Mouse (Mus musculus) stomach, embryonic 16.5 days (tissue): Measurements from ENCODE around the gene Sox1. TPM values are rescaled to one million over a fixed set of nuclear protein-coding genes. Genes with fewer than 3 reads are reported as not detected.

ENCODE experiments used
- ATAC-seq: fragments of 200-750 bp; cut with Nextera tagmentation; 2 replicates; pipeline ENCODE4 v1.8.0; 2017; ENCODE audit warnings: moderate number of reproducible peaks, moderate TSS enrichment; ENCODE audit not compliant: insufficient read depth, low FRiP score
- H3K27ac ChIP-seq: fragments of 300-500 bp; sonication (generic); 2 replicates; pipeline ENCODE4 v1.5.1; 2014; ENCODE audit warnings: low read length
- H3K27me3 ChIP-seq: fragments of 300-500 bp; sonication (generic); 2 replicates; pipeline ENCODE4 v1.6.1; 2014; ENCODE audit warnings: low read length, control low read depth, mixed read lengths; ENCODE audit not compliant: control insufficient read depth, insufficient read depth
- H3K36me3 ChIP-seq: fragments of 300-500 bp; sonication (generic); 2 replicates; pipeline ENCODE4 v1.6.1; 2014; ENCODE audit warnings: low read length; ENCODE audit not compliant: control insufficient read depth, insufficient read depth
- H3K4me1 ChIP-seq: fragments of 300-500 bp; sonication (generic); 2 replicates; pipeline ENCODE4 v1.6.1; 2014; ENCODE audit warnings: low read length, control low read depth, mixed read lengths; ENCODE audit not compliant: control insufficient read depth, insufficient read depth
- H3K4me2 ChIP-seq: fragments of 300-500 bp; sonication (generic); 2 replicates; pipeline ENCODE4 v1.6.1; 2014; ENCODE audit warnings: low read depth, low read length, mixed read lengths
- H3K4me3 ChIP-seq: fragments of 300-500 bp; sonication (generic); replicated peaks from 2 replicates; pipeline ENCODE4 v1.5.1; 2014; ENCODE audit warnings: mild to moderate bottlenecking, low read length
- H3K9ac ChIP-seq: fragments of 300-500 bp; sonication (generic); 2 replicates; pipeline ENCODE4 v1.6.1; 2014; ENCODE audit warnings: low read length
- H3K9me3 ChIP-seq: fragments of 300-500 bp; sonication (generic); replicated peaks from 2 replicates; pipeline ENCODE4 v1.6.1; 2016; ENCODE audit warnings: low read length, control low read depth; ENCODE audit not compliant: control insufficient read depth
- WGBS: fragments of 180-500 bp; shearing (Covaris S2); extraction: QIAGEN DNeasy Blood & Tissue Kit; methylation state at CpG from one replicate; pipeline ENCODE4 v1.1.7; 2014; 5-methylcytosine and 5-hydroxymethylcytosine counted together
- polyA plus RNA-seq: library from polyadenylated mRNA; unstranded; fragments of >200 nt; fragmentation: Nextera tagmentation; extraction: Ambion mirVana; gene quantifications from 2 replicates; pipeline ENCODE4 v1.2.1, GENCODE M21; 2015

Sox1 gene
- polyA plus RNA-seq, 1 experiment from 2014 or later, result not detected

GRCm38 (mm10) chr8:12430173-12430899, 35.2 kb downstream of the Sox1 start:
- Histone ChIP-seq H3K9me3 (no peaks in the 10 kb centered on the region), H3K4me3 (no peak overlapping the region), H3K27me3 (peaks cover 76% of the 10 kb centered on the region), H3K4me1 (no peaks in the 10 kb centered on the region; the same call in 1 of the 2 replicates), H3K27ac (no peak overlapping the region), H3K4me2 (no peak overlapping the region; the same call in 1 of the 2 replicates), H3K36me3 (no peaks in the 10 kb centered on the region), H3K9ac (no peak overlapping the region)
- no peak for ATAC-seq
- WGBS, result 1% methylated on average over 46 of the region's 46 CpGs

GRCm38 (mm10) chr8:12430900-12431737, 36.0 kb downstream of the Sox1 start:
- H3K36me3 ChIP-seq, result no peaks in the 10 kb centered on the region
- peaks cover 71% of the 10 kb centered on the region for H3K27me3 ChIP-seq
- H3K27ac ChIP-seq, result no peak overlapping the region
- ATAC-seq, result no peak
- peak overlapping the region; percentile 28; the same call in 1 of the 2 replicates for H3K4me2 ChIP-seq
- no peak overlapping the region for H3K9ac ChIP-seq
- H3K4me1 ChIP-seq, result no peaks in the 10 kb centered on the region; the same call in 1 of the 2 replicates
- H3K4me3 ChIP-seq, result 0 out of 2 replicates have a peak overlapping the region, but pooled peaks have one; percentile 19
- no peaks in the 10 kb centered on the region for H3K9me3 ChIP-seq
- WGBS, result 3% methylated on average over 51 of the region's 51 CpGs

- 43% methylated on average over 6 of the region's 6 CpGs for WGBS
- no peak for ATAC-seq
- Histone ChIP-seq H3K27me3 (peaks cover 66% of the 10 kb centered on the region), H3K9ac (no peak overlapping the region), H3K4me3 (no peak overlapping the region), H3K4me2 (no peak overlapping the region), H3K27ac (no peak overlapping the region), H3K9me3 (no peaks in the 10 kb centered on the region), H3K36me3 (no peaks in the 10 kb centered on the region), H3K4me1 (no peaks in the 10 kb centered on the region; the same call in 1 of the 2 replicates)
Observed at GRCm38 (mm10) chr8:12431738-12432055, 36.6 kb downstream of the Sox1 start.

- Histone ChIP-seq H3K27ac (no peak overlapping the region), H3K27me3 (peaks cover 57% of the 10 kb centered on the region), H3K4me1 (no peaks in the 10 kb centered on the region; the same call in 1 of the 2 replicates), H3K36me3 (no peaks in the 10 kb centered on the region), H3K4me2 (no peak overlapping the region), H3K9me3 (no peaks in the 10 kb centered on the region), H3K4me3 (no peak overlapping the region), H3K9ac (no peak overlapping the region)
- 62% methylated on average over 7 of the region's 7 CpGs for WGBS
- ATAC-seq, result no peak
Observed at GRCm38 (mm10) chr8:12432546-12432945, 37.5 kb downstream of the Sox1 start.

- Histone ChIP-seq H3K4me2 (no peak overlapping the region), H3K9me3 (no peaks in the 10 kb centered on the region), H3K27ac (no peak overlapping the region), H3K27me3 (peaks cover 35% of the 10 kb centered on the region), H3K4me1 (no peaks in the 10 kb centered on the region; the same call in 1 of the 2 replicates), H3K36me3 (no peaks in the 10 kb centered on the region), H3K9ac (no peak overlapping the region), H3K4me3 (no peak overlapping the region)
- 55% methylated on average over 3 of the region's 3 CpGs for WGBS
- no peak for ATAC-seq
Observed at GRCm38 (mm10) chr8:12434771-12435170, 39.7 kb downstream of the Sox1 start.

- H3K27ac ChIP-seq, result no peak overlapping the region
- no peaks in the 10 kb centered on the region for H3K9me3 ChIP-seq
- no peaks in the 10 kb centered on the region for H3K36me3 ChIP-seq
- H3K4me3 ChIP-seq, result no peak overlapping the region
- WGBS, result 76% methylated on average over 6 of the region's 6 CpGs
- no peaks in the 10 kb centered on the region for H3K4me1 ChIP-seq
- H3K9ac ChIP-seq, result no peak overlapping the region
- no peak for ATAC-seq
- H3K4me2 ChIP-seq, result no peak overlapping the region
- peaks cover 3% of the 10 kb centered on the region for H3K27me3 ChIP-seq
Observed at GRCm38 (mm10) chr8:12438021-12438420, 42.9 kb downstream of the Sox1 start.

GRCm38 (mm10) chr8:12439044-12439443, 43.9 kb downstream of the Sox1 start:
- no peak for ATAC-seq
- H3K4me3 ChIP-seq, result no peak overlapping the region
- H3K9ac ChIP-seq, result no peak overlapping the region
- H3K27me3 ChIP-seq, result no peaks in the 10 kb centered on the region; the same call in none of the 2 replicates
- WGBS, result 29% methylated on average over 4 of the region's 4 CpGs
- no peak overlapping the region for H3K27ac ChIP-seq
- no peaks in the 10 kb centered on the region for H3K9me3 ChIP-seq
- no peaks in the 10 kb centered on the region for H3K36me3 ChIP-seq
- H3K4me2 ChIP-seq, result no peak overlapping the region
- no peaks in the 10 kb centered on the region for H3K4me1 ChIP-seq

- H3K27ac ChIP-seq, result no peak overlapping the region
- peaks cover 5% of the 10 kb centered on the region for H3K27me3 ChIP-seq
- no peaks in the 10 kb centered on the region for H3K9me3 ChIP-seq
- no peak overlapping the region for H3K9ac ChIP-seq
- no peak for ATAC-seq
- H3K4me2 ChIP-seq, result no peak overlapping the region
- H3K4me3 ChIP-seq, result no peak overlapping the region
- WGBS, result 89% methylated on average over 10 of the region's 10 CpGs
- H3K36me3 ChIP-seq, result no peaks in the 10 kb centered on the region
- H3K4me1 ChIP-seq, result no peaks in the 10 kb centered on the region
Observed at GRCm38 (mm10) chr8:12439846-12440245, 44.8 kb downstream of the Sox1 start.

GRCm38 (mm10) chr8:12440997-12441396, 45.9 kb downstream of the Sox1 start:
- Histone ChIP-seq H3K4me2 (no peak overlapping the region), H3K4me3 (no peak overlapping the region), H3K27me3 (peaks cover 15% of the 10 kb centered on the region), H3K4me1 (no peaks in the 10 kb centered on the region), H3K9ac (no peak overlapping the region), H3K36me3 (no peaks in the 10 kb centered on the region), H3K27ac (no peak overlapping the region), H3K9me3 (no peaks in the 10 kb centered on the region)
- 91% methylated on average over 4 of the region's 4 CpGs for WGBS
- ATAC-seq, result no peak
